Mouse (Mus musculus) heart, embryonic 13.5 days (tissue): ENCODE results near the gene Zmym2. TPM values are rescaled to one million over a fixed set of nuclear protein-coding genes. Genes with fewer than 3 reads are reported as not detected.

Experiments used
- ATAC-seq: fragments of 200-750 bp; cut with Nextera tagmentation; 2 replicates; pipeline ENCODE4 v1.8.0; 2017; ENCODE audit warnings: moderate TSS enrichment; ENCODE audit not compliant: insufficient number of reproducible peaks, low FRiP score, low TSS enrichment; ENCODE audit errors: extremely low read depth
- H3K27ac ChIP-seq: fragments of 300-500 bp; sonication (generic); replicated peaks from 2 replicates; pipeline ENCODE4 v1.5.1; 2015; ENCODE audit warnings: moderate library complexity, mild to moderate bottlenecking, inconsistent platforms
- H3K27me3 ChIP-seq: fragments of 300-500 bp; sonication (generic); replicated peaks from 2 replicates; pipeline ENCODE4 v1.6.1; 2015; ENCODE audit warnings: mild to moderate bottlenecking, inconsistent platforms
- H3K36me3 ChIP-seq: fragments of 300-500 bp; sonication (generic); 2 replicates; pipeline ENCODE4 v1.6.1; 2015; ENCODE audit warnings: mild to moderate bottlenecking, inconsistent platforms
- H3K4me1 ChIP-seq: fragments of 300-500 bp; sonication (generic); 2 replicates; pipeline ENCODE4 v1.6.1; 2015; ENCODE audit warnings: inconsistent platforms
- H3K4me2 ChIP-seq: fragments of 300-500 bp; sonication (generic); 2 replicates; pipeline ENCODE4 v1.6.1; 2015; ENCODE audit warnings: inconsistent platforms, mild to moderate bottlenecking, moderate library complexity
- H3K4me3 ChIP-seq: fragments of 300-500 bp; sonication (generic); 2 replicates; pipeline ENCODE4 v1.5.1; 2015; ENCODE audit warnings: moderate library complexity, mild to moderate bottlenecking, inconsistent platforms
- H3K9ac ChIP-seq: fragments of 300-500 bp; sonication (generic); 2 replicates; pipeline ENCODE4 v1.6.1; 2015; ENCODE audit warnings: inconsistent platforms, mild to moderate bottlenecking, moderate library complexity
- H3K9me3 ChIP-seq: fragments of 300-500 bp; sonication (generic); 2 replicates; pipeline ENCODE4 v1.6.1; 2016; ENCODE audit warnings: inconsistent platforms
- WGBS: fragments of 180-500 bp; shearing (Covaris S2); methylation state at CpG from one replicate; pipeline ENCODE4 v1.1.7; 2015; ENCODE audit warnings: mixed read lengths; 5-methylcytosine and 5-hydroxymethylcytosine counted together
- polyA plus RNA-seq: library from polyadenylated mRNA; unstranded; fragments of >200 nt; fragmentation: Nextera tagmentation; extraction: Ambion mirVana; gene quantifications from 2 replicates; pipeline ENCODE4 v1.2.1, GENCODE M21; 2015

Zmym2 gene
- polyA plus RNA-seq, 1 experiment from 2014 or later: 30.9 TPM

DNA sequence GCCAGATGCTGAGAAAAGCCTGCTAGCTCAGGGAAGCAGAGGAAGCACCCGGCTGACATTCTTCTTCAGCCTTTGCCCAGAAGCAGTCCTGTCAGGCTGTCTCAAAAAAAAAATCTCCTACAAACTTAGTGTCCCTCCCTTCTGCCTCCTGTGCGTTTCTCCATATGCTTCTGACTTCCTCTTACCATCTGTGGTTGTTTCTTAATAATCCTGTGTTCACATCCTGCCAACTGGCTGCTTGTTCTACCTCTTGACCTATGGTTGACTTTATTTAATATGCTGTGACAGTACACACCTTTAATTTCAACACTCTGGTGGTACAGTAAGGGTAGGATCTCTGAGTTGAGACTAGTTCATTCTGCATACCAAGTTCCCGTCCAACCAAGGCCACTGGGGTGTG, 32.1 kb downstream of the Zmym2 start:
- 72% methylated on average over 3 of the region's 3 CpGs for WGBS
- Histone ChIP-seq H3K9ac (no peak overlapping the region), H3K4me1 (no peaks in the 10 kb centered on the region), H3K36me3 (peaks cover 59% of the 10 kb centered on the region), H3K4me3 (no peak overlapping the region), H3K27me3 (no peaks in the 10 kb centered on the region), H3K4me2 (no peak overlapping the region), H3K9me3 (no peaks in the 10 kb centered on the region), H3K27ac (no peak overlapping the region)
- ATAC-seq: no peak

DNA sequence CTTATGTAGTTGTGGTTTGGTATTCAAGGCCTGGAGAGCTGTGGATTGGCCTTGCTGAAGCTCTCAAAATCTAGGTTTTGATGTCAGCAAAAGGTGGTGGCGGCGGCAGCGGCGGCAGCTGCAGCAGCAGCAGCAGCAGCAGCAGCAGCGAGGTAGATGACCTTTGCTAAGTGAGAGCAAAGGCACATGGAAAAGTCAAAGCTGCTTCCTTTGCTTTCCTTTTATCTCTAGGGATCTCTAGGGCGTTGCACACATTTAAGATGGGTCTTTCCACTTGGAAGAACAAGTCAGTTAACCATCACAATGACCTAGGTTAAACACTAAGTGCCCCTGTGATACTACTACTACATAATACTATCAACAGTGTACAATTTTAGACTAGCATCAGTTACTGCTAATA, 49.0 kb downstream of the Zmym2 start:
- H3K36me3 ChIP-seq: peaks cover 68% of the 10 kb centered on the region

DNA sequence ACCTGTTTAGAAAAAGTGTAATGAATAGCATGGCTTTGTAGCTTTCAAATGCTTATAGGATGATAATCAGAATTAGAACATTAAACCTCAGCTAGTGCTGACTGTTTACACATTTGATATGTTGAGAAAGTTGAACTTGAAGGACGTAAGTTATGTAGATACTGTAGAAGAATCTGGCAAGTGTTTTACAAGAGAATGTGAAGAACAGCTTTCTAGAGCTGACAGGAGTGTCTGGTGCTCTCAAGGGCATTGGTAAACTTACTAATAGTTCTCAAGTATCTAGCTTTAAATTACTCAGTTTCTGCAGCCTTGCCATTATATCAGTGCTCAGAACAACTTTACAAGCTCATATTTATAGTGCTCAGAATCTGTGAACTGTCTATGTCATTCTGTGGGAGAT, 53.5 kb downstream of the Zmym2 start:
- no peak overlapping the region for H3K4me2 ChIP-seq
- H3K27me3 ChIP-seq: no peaks in the 10 kb centered on the region
- no peak overlapping the region for H3K4me3 ChIP-seq
- H3K36me3 ChIP-seq: peaks cover 75% of the 10 kb centered on the region
- no peaks in the 10 kb centered on the region for H3K9me3 ChIP-seq
- H3K27ac ChIP-seq: no peak overlapping the region
- 85% methylated on average over 1 of the region's 1 CpGs for WGBS
- no peaks in the 10 kb centered on the region for H3K4me1 ChIP-seq
- no peak overlapping the region for H3K9ac ChIP-seq
- no peak for ATAC-seq

More for the DNA sequence above, 49.0 kb downstream of the Zmym2 start:
- H3K27ac ChIP-seq: no peak overlapping the region
- no peaks in the 10 kb centered on the region for H3K4me1 ChIP-seq
- H3K9ac ChIP-seq: no peak overlapping the region
- 90% methylated on average over 6 of the region's 6 CpGs for WGBS
- H3K27me3 ChIP-seq: no peaks in the 10 kb centered on the region
- H3K4me3 ChIP-seq: no peak overlapping the region
- H3K4me2 ChIP-seq: no peak overlapping the region
- no peaks in the 10 kb centered on the region for H3K9me3 ChIP-seq
- no peak for ATAC-seq

DNA sequence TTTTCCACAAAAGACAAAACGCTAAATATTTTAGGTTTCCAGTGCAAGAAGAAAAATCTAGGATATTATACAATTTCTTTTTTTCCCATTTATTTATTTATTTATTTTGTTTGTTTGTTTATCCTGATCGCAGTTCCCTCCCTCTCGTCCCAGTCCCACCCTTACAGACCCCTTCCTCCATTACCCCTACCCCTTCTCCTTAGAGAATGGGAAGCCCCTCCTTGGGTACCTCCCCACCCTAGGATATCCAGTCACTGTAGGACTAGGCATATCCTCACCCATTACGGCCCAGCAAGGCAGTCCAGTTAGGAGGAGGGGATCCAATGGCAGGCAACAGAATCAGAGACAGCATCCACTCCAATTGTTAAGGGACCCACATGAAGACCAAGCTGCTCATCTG, 66.5 kb downstream of the Zmym2 start:
- Histone ChIP-seq H3K36me3 (peaks cover 68% of the 10 kb centered on the region), H3K9me3 (no peaks in the 10 kb centered on the region)

DNA sequence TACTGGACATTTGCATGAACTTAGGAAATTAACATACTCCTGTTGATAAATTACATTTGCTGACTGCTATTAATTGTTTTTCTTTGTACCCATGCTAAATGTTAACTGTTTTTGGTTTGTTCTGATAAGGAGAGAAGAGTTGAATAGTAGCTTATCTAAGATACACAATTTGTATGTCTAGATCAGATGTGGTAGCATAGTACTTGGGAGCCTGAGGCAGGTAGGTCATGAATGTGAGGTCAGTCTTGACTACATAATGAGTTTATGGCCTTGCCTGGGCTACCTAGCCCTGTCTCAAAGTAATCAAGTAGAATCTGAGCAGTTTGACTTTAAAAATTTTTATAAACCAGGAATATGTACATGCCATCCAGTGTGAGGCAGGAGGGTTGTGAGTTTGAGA, 67.9 kb downstream of the Zmym2 start:
- no peak overlapping the region for H3K4me3 ChIP-seq
- no peaks in the 10 kb centered on the region for H3K27me3 ChIP-seq
- no peak overlapping the region for H3K9ac ChIP-seq
- no peak overlapping the region for H3K4me2 ChIP-seq
- H3K27ac ChIP-seq: no peak overlapping the region
- H3K9me3 ChIP-seq: no peaks in the 10 kb centered on the region
- no peaks in the 10 kb centered on the region for H3K4me1 ChIP-seq
- ATAC-seq: no peak
- H3K36me3 ChIP-seq: peaks cover 65% of the 10 kb centered on the region

More for the DNA sequence above, 66.5 kb downstream of the Zmym2 start:
- Histone ChIP-seq H3K27ac (no peak overlapping the region), H3K4me2 (no peak overlapping the region), H3K4me1 (no peaks in the 10 kb centered on the region), H3K9ac (no peak overlapping the region), H3K4me3 (no peak overlapping the region), H3K27me3 (no peaks in the 10 kb centered on the region)
- 95% methylated on average over 4 of the region's 4 CpGs for WGBS
- ATAC-seq: no peak

DNA sequence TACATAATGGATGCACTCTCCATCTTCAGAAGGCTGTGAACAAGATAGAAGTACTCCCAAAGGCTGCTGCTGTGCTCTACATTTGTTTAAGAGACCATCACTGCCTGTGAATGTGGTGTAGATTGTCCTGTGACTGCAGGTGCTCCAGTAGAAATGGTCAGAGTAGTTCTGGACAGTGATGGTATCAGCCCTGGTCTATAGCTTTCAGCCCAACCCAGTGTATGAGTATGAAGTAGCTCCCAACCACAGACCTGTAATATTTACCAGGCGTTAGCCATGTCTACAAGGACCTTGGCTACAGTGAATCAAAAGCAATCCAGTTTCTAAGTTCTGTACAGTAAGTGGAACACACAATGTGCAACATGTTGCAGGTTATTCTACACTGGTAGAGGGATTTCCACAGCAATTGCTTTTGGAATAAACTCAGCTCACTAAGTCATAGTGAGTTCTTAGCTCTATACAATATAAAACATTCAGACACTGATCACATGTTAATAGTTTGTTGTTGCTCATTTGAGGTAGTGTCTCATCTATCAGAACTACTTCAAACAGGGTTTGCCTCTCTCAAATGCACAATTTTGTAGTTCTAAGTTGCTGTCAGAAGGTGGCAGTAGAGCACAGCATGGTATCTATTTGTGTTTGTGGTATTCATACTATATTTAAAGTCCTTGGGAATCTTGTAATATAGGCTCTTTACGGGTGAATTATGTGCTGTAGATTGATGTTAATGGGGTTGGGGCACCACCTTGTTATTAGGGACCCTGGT, 77.7 kb downstream of the Zmym2 start:
- H3K4me1 ChIP-seq: peaks cover 8% of the 10 kb centered on the region
- WGBS: 67% methylated on average over 2 of the region's 2 CpGs
- no peak for ATAC-seq
- H3K9me3 ChIP-seq: no peaks in the 10 kb centered on the region
- no peak overlapping the region for H3K4me2 ChIP-seq
- H3K4me3 ChIP-seq: no peak overlapping the region
- peaks cover 36% of the 10 kb centered on the region for H3K36me3 ChIP-seq
- H3K9ac ChIP-seq: no peak overlapping the region
- no peaks in the 10 kb centered on the region for H3K27me3 ChIP-seq
- H3K27ac ChIP-seq: no peak overlapping the region

DNA sequence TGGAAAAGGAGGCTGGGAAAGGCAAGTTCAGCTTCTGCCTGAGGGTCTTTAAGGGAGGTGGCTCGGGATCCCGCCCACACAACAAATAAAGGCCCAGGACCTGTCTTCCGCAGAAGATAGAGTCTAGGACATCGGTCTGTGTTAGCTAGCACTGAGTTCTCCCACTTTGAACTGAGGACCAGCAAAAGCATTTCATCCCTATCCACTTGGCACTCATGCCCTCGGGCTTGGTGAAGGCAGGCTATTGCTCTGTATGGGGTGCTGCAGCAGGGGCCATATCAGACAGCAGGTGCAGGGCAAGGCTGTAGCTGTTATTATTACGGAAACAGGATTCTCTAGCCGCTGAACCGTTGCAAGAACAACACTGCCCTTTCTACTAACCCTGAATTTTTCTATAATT, 83.2 kb downstream of the Zmym2 start:
- Histone ChIP-seq H3K9ac (no peak overlapping the region), H3K9me3 (no peaks in the 10 kb centered on the region), H3K36me3 (no peaks in the 10 kb centered on the region), H3K4me2 (no peak overlapping the region), H3K4me3 (no peak overlapping the region), H3K27ac (no peak overlapping the region), H3K27me3 (no peaks in the 10 kb centered on the region), H3K4me1 (peaks cover 21% of the 10 kb centered on the region)
- 76% methylated on average over 8 of the region's 8 CpGs for WGBS
- no peak for ATAC-seq

DNA sequence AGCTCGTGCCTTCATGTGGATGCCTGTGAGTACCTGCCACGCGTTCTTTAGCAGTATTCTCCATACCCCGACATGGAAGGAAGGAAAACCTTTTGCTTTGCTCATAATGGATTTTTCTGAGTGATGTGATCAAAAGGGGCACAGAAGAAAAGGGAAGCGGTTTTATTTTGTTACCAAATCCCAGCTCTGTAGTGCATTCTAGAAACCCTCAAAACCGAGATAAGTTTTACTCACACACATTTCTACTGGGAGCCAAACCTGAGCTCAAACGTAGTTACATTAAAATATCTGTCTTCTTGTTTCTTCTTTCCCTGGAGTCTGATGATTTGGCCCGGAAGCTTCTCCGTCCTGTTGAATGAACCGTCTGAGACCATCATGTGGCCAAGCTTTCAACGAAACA, 83.7 kb downstream of the Zmym2 start:
- H3K27ac ChIP-seq: no peak overlapping the region
- no peaks in the 10 kb centered on the region for H3K9me3 ChIP-seq
- H3K27me3 ChIP-seq: no peaks in the 10 kb centered on the region
- H3K9ac ChIP-seq: no peak overlapping the region
- 57% methylated on average over 11 of the region's 11 CpGs for WGBS
- no peaks in the 10 kb centered on the region for H3K36me3 ChIP-seq
- no peak for ATAC-seq
- no peak overlapping the region for H3K4me3 ChIP-seq
- 0 out of 2 replicates have a peak overlapping the region, but pooled peaks have one; percentile 11 for H3K4me2 ChIP-seq
- peaks cover 21% of the 10 kb centered on the region for H3K4me1 ChIP-seq

DNA sequence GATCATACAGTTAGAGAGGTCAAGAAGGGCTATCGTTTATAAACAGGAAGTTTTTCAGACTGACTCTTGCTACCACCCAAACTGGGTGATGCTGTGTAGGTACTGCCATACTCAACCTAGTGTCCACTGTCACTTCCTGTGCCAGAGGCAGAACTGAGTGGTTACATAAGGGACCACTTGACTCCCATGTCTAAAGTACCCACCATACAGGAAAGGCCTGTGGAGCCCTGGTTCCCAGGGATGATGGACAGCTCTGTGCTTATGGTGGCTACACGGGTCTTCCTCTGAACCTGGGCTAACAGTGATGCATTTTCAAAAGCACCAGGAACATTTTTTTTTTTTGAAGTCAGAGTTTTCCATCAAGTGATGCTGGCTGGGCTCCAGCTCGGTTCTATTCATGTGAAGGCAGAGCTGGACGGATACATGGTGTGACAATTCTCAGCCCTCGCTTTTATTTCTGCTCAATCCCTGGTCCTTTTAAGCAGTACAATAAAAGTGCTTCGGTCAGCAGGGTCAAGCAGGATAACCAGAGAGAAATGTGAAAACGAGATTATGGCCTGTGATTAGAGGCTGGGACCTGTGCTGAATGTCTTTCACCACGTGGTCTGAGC, 91.7 kb downstream of the Zmym2 start:
- WGBS: 46% methylated on average over 8 of the region's 8 CpGs
- Histone ChIP-seq H3K4me1 (peaks cover 11% of the 10 kb centered on the region; the same call in 1 of the 2 replicates), H3K9ac (no peak overlapping the region), H3K36me3 (no peaks in the 10 kb centered on the region), H3K27me3 (no peaks in the 10 kb centered on the region), H3K27ac (no peak overlapping the region), H3K4me2 (no peak overlapping the region), H3K9me3 (no peaks in the 10 kb centered on the region), H3K4me3 (no peak overlapping the region)
- ATAC-seq: no peak

DNA sequence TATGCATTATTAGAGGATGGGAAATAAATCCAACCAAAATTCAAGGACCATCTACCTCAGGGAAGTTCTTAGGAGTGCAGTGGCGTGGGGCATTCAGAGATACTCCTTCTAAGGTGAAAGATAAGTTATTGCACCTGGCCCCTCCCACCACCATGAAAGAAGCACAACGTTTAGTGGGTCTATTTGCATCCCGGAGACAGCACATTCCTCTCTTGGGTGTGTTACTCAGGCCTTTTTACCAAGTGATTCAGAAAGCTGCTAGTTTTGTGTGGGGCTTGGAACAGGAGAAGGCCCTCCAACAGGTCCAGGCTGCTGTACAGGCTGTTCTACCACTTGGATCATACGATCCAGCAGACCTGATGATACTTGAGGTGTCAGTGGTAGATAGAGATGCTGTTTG, 102.2 kb downstream of the Zmym2 start:
- H3K9me3 ChIP-seq: no peaks in the 10 kb centered on the region
- no peak overlapping the region for H3K9ac ChIP-seq
- ATAC-seq: no peak
- no peak overlapping the region for H3K4me3 ChIP-seq
- H3K27ac ChIP-seq: no peak overlapping the region
- WGBS: 70% methylated on average over 4 of the region's 4 CpGs
- no peaks in the 10 kb centered on the region for H3K4me1 ChIP-seq
- no peak overlapping the region for H3K4me2 ChIP-seq
- no peaks in the 10 kb centered on the region for H3K36me3 ChIP-seq
- no peaks in the 10 kb centered on the region for H3K27me3 ChIP-seq
